Comparison of ENCODE assay signal across 15 mouse cellular contexts in genomic region chrX:50620909-50621308, GRCm38 (mm10).
A peak's percentile ranks its signal among the peaks of the same experiment; 100 is the strongest.
DNase-seq lines count a peak whose midpoint lies in the region; ATAC-seq and TF ChIP-seq lines count a peak whose summit lies in the region.
"Had no signal": no experiment of that assay in that cellular context is flagged by ENCODE, and none has a peak within 500 bp of the region (broad histone marks: within the 10 kb centered on the region; RNA-seq: fewer than 3 reads in every experiment).

No protein-coding gene starts in this region.

- TF ChIP-seq POLR2A in kidney, adult 2 months (IDR thresholded peaks at IDR 0.05; ENCODE audit: low read depth, low read length): no peak

- no peaks in the 10 kb centered on the region for H3K36me3 ChIP-seq in kidney, adult 2 months (ENCODE audit: control insufficient read depth, insufficient read depth, low read length)
- H3K36me3 ChIP-seq in neural tube, embryonic 15.5 days: no peaks in the 10 kb centered on the region; the same call in 1 of the 2 replicates
- no peaks in the 10 kb centered on the region for H3K36me3 ChIP-seq in stomach, postnatal 0 days (ENCODE audit: control insufficient read depth, insufficient read depth, low read length)
- H3K36me3 ChIP-seq: liver, embryonic 15.5 days had no signal

- no peak overlapping the region for H3K4me3 ChIP-seq in kidney, adult 2 months (ENCODE audit: insufficient read depth, low read depth, low read length)
- no peak overlapping the region for H3K4me3 ChIP-seq in neural tube, embryonic 15.5 days (replicated peaks)
- no peak overlapping the region for H3K4me3 ChIP-seq in stomach, postnatal 0 days (ENCODE audit: low read depth, low read length)
- H3K4me3 ChIP-seq: layer of hippocampus, adult 2 months; liver, embryonic 15.5 days; neural tube, embryonic 13.5 days had no signal

- no peak overlapping the region for H3K4me2 ChIP-seq in neural tube, embryonic 15.5 days
- H3K4me2 ChIP-seq in stomach, postnatal 0 days (replicated peaks; ENCODE audit: low read depth): no peak overlapping the region
- H3K4me2 ChIP-seq: neural tube, embryonic 13.5 days had no signal

- no peaks in the 10 kb centered on the region for H3K9me3 ChIP-seq in neural tube, embryonic 15.5 days (replicated peaks)
- no peaks in the 10 kb centered on the region for H3K9me3 ChIP-seq in stomach, postnatal 0 days (ENCODE audit: control insufficient read depth, low read length)
- H3K9me3 ChIP-seq: liver, embryonic 15.5 days; neural tube, embryonic 13.5 days had no signal

- H3K27ac ChIP-seq in kidney, adult 2 months (ENCODE audit: insufficient read depth, low read depth, low read length): no peak overlapping the region
- 0 out of 2 replicates have a peak overlapping the region, but pooled peaks have one; percentile 18 for H3K27ac ChIP-seq in neural tube, embryonic 15.5 days (replicated peaks)
- H3K27ac ChIP-seq in stomach, postnatal 0 days (replicated peaks): no peak overlapping the region
- H3K27ac ChIP-seq: layer of hippocampus, adult 2 months; liver, embryonic 15.5 days; neural tube, embryonic 13.5 days had no signal

- no peak for ATAC-seq in neural tube, embryonic 15.5 days (ENCODE audit: low FRiP score)
- no peak for ATAC-seq in stomach, postnatal 0 days (ENCODE audit: low FRiP score, low TSS enrichment)

- 91% methylated on average over 8 of the region's 8 CpGs for WGBS in kidney, adult 2 months
- WGBS in neural tube, embryonic 15.5 days: 65% methylated on average over 8 of the region's 8 CpGs
- WGBS in stomach, postnatal 0 days: 70% methylated on average over 8 of the region's 8 CpGs

- H3K9ac ChIP-seq in neural tube, embryonic 15.5 days (replicated peaks): no peak overlapping the region
- H3K9ac ChIP-seq in stomach, postnatal 0 days (ENCODE audit: low read length): no peak overlapping the region
- H3K9ac ChIP-seq: liver, embryonic 15.5 days; neural tube, embryonic 13.5 days had no signal

- TF ChIP-seq EP300 in stomach, postnatal 0 days (optimal IDR thresholded peaks at IDR 0.05): no peak

- H3K27me3 ChIP-seq in kidney, adult 2 months (replicated peaks; ENCODE audit: control insufficient read depth, insufficient read depth, low read length): no peaks in the 10 kb centered on the region
- no peaks in the 10 kb centered on the region for H3K27me3 ChIP-seq in neural tube, embryonic 15.5 days (replicated peaks)
- H3K27me3 ChIP-seq in stomach, postnatal 0 days (ENCODE audit: control insufficient read depth, insufficient read depth, low read length): no peaks in the 10 kb centered on the region
- H3K27me3 ChIP-seq: liver, embryonic 15.5 days; neural tube, embryonic 13.5 days had no signal

- TF ChIP-seq CTCF in kidney, adult 2 months (conservative IDR thresholded peaks at IDR 0.05; ENCODE audit: insufficient read depth, insufficient read length, low read depth, low read length): no peak
- peak; percentile 50 for TF ChIP-seq CTCF in stomach, postnatal 0 days (IDR thresholded peaks at IDR 0.05; ENCODE audit: low read depth)

- H3K4me1 ChIP-seq in kidney, adult 2 months (ENCODE audit: control insufficient read depth, insufficient read depth, low read length): no peaks in the 10 kb centered on the region
- no peaks in the 10 kb centered on the region for H3K4me1 ChIP-seq in neural tube, embryonic 15.5 days
- H3K4me1 ChIP-seq in stomach, postnatal 0 days (replicated peaks; ENCODE audit: control insufficient read depth, insufficient read depth): no peaks in the 10 kb centered on the region
- H3K4me1 ChIP-seq: liver, embryonic 15.5 days; neural tube, embryonic 13.5 days had no signal

- DNase-seq in cerebellum, adult 9-10 months: peak; percentile 79
- DNase-seq in cerebellum, adult 11 months: no peak
- DNase-seq in kidney, adult 18-20 months: peak; percentile 23
- no peak for DNase-seq in kidney, adult 2 months
- DNase-seq in neural tube, embryonic 10.5 days (ENCODE audit: extremely low spot score, low spot score): no peak
- DNase-seq in stomach, postnatal 0 days (ENCODE audit: low spot score): no peak
- no peak for DNase-seq in c-Kit-positive CD71-positive TER-119-positive erythroid progenitor cells, embryonic 14.5 days (ENCODE audit: low spot score)
- DNase-seq: adrenal gland, adult 2 months; B cell, adult 2 months; right cerebral cortex, adult 18-20 months; thymus, adult 18-20 months had no signal

Comparison
In these comparisons a context has a peak if more than half of its experiments do, and no peak if none do; other contexts are left out.
1. DNase-seq: peak in cerebellum, adult 9-10 months (single experiment) and kidney, adult 18-20 months (single experiment); none in cerebellum, adult 11 months (single experiment), kidney, adult 2 months (single experiment), neural tube, embryonic 10.5 days (single experiment), stomach, postnatal 0 days (single experiment) and c-Kit-positive CD71-positive TER-119-positive erythroid progenitor cells, embryonic 14.5 days (single experiment).